Mouse (Mus musculus) gastrocnemius, postnatal 10 days (tissue): ENCODE results near the gene Zfp42. TPM values are rescaled to one million over a fixed set of nuclear protein-coding genes. Genes with fewer than 3 reads are reported as not detected.

Experiments
- DNase-seq: peaks from one replicate; pipeline ENCODE4 v3.0.0; 2021; ENCODE audit warnings: mixed read lengths
- total RNA-seq, 2 experiments: library from RNA; stranded (reverse); gene quantifications; 2 replicates each; pipeline ENCODE4 v1.2.3; 2021

Gene Zfp42
- total RNA-seq, 2 experiments from 2014 or later: not detected

DNA sequence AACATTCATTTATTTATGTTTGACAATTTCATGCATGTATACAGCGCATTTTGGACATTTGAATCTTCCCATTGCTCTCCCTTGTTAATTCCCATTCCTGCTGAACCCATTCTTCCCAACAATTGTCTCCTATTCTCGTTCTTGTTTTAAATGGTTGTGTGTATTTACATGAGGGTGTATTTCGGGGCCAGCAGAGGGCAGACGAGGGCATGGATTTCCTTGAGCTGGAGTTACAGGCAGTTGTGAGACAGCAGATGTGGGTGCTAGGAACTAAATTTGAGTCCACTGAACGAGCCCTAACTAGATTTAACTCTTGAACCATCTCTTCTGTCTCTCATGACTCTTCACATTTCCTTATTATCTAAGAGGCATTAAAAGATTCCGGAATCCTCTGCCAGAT is 55.1 kb downstream of the Zfp42 start:
- DNase-seq: no peak

DNA sequence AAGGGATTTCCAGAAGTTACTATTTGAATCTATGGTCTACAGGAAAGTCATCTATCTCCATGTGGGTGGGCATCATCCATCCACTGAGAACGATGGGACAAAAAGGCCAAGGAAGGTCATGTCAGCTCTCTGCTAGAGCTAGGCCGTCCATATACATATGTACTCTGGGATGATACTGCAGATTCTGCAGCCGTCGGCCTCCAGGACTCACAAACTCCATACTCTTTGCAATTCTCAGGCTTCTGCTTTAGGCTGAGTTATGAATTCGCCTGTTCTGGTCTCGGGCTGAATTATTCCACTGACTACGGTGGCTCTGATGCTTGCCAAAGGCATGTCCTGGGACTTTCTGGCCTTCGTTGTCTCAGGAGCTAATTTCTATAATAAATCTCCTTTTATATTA is 58.1 kb downstream of the Zfp42 start:
- no peak for DNase-seq

Other genes starting within 250 kb of the Zfp42 start
- not detected for gene Triml1, start 165.5 kb downstream of the Zfp42 start, total RNA-seq
- gene Triml2, start 126.4 kb downstream of the Zfp42 start, total RNA-seq: not detected
- not detected for gene Adam26b, start 221.1 kb upstream of the Zfp42 start, total RNA-seq